Mouse (Mus musculus) induced T-regulatory cell, adult 2 months (primary cell): ENCODE results near the gene Etfa.

Experiments used
- DNase-seq: peaks from one replicate; pipeline ENCODE4 v3.0.0-alpha.2; 2012; ENCODE audit warnings: low read depth

Etfa gene

GRCm38 (mm10) chr9:55511521-55511993, 486 bp downstream of the Etfa start:
- DNase-seq: peak; percentile 75

- peak; percentile 31 for DNase-seq
Measured at GRCm38 (mm10) chr9:55510651-55511235, 1.3 kb downstream of the Etfa start.

- DNase-seq: no peak
Measured at GRCm38 (mm10) chr9:55509731-55510130, 2.3 kb downstream of the Etfa start.

GRCm38 (mm10) chr9:55508701-55509100, 3.3 kb downstream of the Etfa start:
- DNase-seq: no peak

GRCm38 (mm10) chr9:55507922-55508321, 4.1 kb downstream of the Etfa start:
- no peak for DNase-seq

- DNase-seq: no peak
Measured at GRCm38 (mm10) chr9:55482116-55482515, 29.9 kb downstream of the Etfa start.

- no peak for DNase-seq
Measured at GRCm38 (mm10) chr9:55478699-55479098, 33.3 kb downstream of the Etfa start.

GRCm38 (mm10) chr9:55476084-55476483, 36.0 kb downstream of the Etfa start:
- DNase-seq: no peak

- DNase-seq: peak; percentile 39
Measured at GRCm38 (mm10) chr9:55468397-55468796, 43.6 kb downstream of the Etfa start.

- DNase-seq: no peak
Measured at GRCm38 (mm10) chr9:55453366-55453765, 58.7 kb downstream of the Etfa start.

- DNase-seq: no peak
Measured at GRCm38 (mm10) chr9:55452906-55453305, 59.1 kb downstream of the Etfa start.

GRCm38 (mm10) chr9:55451426-55451825, 60.6 kb downstream of the Etfa start:
- DNase-seq: no peak

GRCm38 (mm10) chr9:55450035-55450434, 62.0 kb downstream of the Etfa start:
- DNase-seq: no peak

GRCm38 (mm10) chr9:55449108-55449507, 62.9 kb downstream of the Etfa start:
- no peak for DNase-seq

GRCm38 (mm10) chr9:55447509-55447908, 64.5 kb downstream of the Etfa start:
- DNase-seq: no peak

GRCm38 (mm10) chr9:55439206-55439780, 72.8 kb downstream of the Etfa start:
- DNase-seq: no peak

- no peak for DNase-seq
Measured at GRCm38 (mm10) chr9:55438433-55438832, 73.6 kb downstream of the Etfa start.

- DNase-seq: no peak
Measured at GRCm38 (mm10) chr9:55433875-55434274, 78.2 kb downstream of the Etfa start.

- DNase-seq: no peak
Measured at GRCm38 (mm10) chr9:55432306-55433289, 79.4 kb downstream of the Etfa start.

GRCm38 (mm10) chr9:55430133-55430532, 81.9 kb downstream of the Etfa start:
- no peak for DNase-seq

- DNase-seq: peak; percentile 89
Measured at GRCm38 (mm10) chr9:55429242-55429975, 82.6 kb downstream of the Etfa start.

GRCm38 (mm10) chr9:55425271-55425810, 86.7 kb downstream of the Etfa start:
- DNase-seq: no peak
